Mouse (Mus musculus) embryo, embryonic 11.5 days (tissue): ENCODE data around the gene Celsr3.
A peak's percentile ranks its signal among the peaks of the same experiment; 100 is the strongest.

Experiments
- DNase-seq: peaks from one replicate; pipeline ENCODE4 v3.0.0-alpha.2; 2012; ENCODE audit warnings: low read depth, low spot score

Gene Celsr3

DNA sequence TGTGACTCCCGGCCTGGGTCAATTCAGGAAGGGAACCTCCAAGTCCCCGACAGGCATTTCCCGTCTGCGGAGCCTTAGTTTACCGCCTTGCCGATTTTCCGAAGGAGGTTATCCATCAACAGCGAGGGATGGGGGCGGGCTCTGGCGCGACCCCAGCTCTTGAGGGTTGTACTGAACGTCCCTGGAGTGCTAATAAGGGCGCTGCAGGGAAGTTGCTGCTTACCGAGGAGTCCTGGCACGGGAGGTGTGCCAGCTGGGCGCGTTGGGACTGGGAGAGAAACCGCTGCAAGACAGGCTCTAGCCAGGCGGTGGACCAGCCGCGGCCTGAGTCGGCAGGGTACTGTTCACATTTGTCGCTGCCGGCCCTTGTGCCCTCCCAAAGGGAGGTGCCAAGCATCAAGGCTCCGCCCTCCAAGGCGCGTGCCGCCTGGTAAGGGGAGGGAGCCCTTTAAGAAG, 28.1 kb downstream of the Celsr3 start:
- peak; percentile 82 for DNase-seq

DNA sequence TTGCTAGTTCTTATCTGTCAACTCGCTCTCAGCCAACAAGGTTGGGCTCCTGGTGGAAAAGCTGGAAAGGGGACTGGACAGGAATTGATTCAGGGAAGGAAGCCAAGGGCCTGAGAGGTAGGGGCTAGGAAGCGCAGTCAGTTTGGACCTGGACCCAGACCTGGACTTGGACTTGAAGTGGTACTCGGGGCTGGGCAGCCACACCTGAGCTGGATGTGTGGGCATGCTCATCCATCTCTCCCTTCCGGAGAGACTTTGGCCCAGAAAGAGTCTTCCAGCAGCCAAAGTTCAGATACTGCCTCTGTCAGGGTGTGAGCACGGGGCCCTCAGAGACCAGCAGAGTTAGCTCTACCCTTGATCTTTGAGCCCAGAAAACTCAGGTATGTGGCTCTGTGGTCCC, 29.2 kb downstream of the Celsr3 start:
- no peak for DNase-seq

DNA sequence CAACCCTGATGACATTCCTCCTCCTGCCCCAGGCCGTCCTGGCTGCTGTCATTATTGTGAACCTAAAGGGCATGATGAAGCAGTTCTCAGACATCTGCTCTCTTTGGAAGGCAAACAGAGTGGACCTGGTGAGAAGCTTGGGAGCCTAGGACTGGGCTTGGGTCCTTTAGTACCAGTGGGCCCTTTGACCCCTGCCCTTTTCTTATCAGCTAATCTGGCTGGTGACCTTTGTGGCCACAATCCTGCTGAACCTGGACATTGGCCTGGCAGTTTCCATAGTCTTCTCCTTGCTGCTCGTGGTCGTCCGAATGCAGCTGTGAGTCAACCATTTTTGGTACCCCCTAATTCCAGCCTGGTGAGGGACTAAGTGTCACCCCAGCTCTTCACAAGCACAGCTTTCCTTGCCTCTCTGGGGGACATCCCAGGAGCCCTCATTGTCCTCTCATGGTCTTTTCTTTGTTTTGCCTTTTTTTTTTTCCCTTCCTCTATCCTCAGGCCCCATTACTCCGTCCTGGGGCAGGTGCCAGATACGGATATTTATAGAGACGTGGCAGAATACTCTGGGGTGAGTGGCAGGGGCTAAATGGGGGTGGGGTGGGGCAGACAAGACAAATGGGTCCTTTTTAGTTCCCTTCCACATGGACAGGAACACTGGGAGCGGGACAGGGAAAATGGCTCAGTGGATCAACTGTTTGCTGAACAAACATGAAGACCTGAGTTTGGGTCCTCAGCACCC, 32.8 kb downstream of the Celsr3 start:
- no peak for DNase-seq
